In the genomic region with DNA sequence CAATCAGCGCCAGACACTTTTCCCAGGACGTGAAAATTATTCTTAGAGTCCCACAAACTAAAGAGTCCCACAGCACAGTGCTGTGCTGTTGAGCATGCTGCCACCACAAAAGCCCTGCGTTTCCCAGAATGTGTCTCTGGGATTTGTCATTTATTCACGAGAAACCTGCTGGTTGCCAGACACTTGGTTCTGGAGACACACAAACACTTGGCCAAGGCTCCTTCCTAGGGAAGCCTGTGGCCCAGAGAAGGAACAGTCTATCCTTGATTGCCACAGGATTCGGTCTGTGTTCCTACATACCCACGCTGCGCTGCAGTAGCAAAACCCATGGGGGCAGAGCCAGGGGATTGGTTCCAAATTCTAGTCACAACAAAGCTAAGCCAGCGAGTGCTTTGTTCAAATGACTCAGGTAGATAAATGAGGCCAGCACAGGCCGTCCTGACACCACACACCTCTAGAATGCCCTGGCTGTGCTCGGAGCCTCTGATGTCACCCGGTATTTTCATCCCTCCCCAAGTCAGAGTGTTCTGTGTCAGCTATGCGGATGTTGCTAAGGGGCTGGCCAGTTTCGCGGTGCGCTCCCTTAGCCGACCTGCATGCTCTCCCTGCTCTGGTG, we compare ENCODE assay signal across 8 mouse cellular contexts.
DNase-seq lines count a peak whose midpoint lies in the region; ATAC-seq and TF ChIP-seq lines count a peak whose summit lies in the region.

No protein-coding gene starts in this region.

- ATAC-seq in frontal cortex, adult (ENCODE audit: low TSS enrichment) = peak; percentile 82
- no peak for ATAC-seq in intestine, postnatal 0 days

- 61% methylated on average over 16 of the region's 16 CpGs for WGBS in intestine, postnatal 0 days

- no peaks in the 10 kb centered on the region for H3K4me1 ChIP-seq in intestine, postnatal 0 days (replicated peaks; ENCODE audit: control insufficient read depth, insufficient read depth, low read length)

- H3K4me2 ChIP-seq in intestine, postnatal 0 days (replicated peaks; ENCODE audit: low read depth) = peak overlapping the region; percentile 28; the same call in 1 of the 2 replicates

- H3K4me3 ChIP-seq in intestine, postnatal 0 days (ENCODE audit: low read depth, low read length) = no peak overlapping the region

- no peak for TF ChIP-seq CTCF in intestine, postnatal 0 days (IDR thresholded peaks at IDR 0.05; ENCODE audit: low read depth)

- no peak overlapping the region for H3K27ac ChIP-seq in intestine, postnatal 0 days (ENCODE audit: low read depth, low read length)

- no peaks in the 10 kb centered on the region for H3K36me3 ChIP-seq in intestine, postnatal 0 days (ENCODE audit: control insufficient read depth, insufficient read depth)

- no peak for DNase-seq in frontal cortex, postnatal 25 days (ENCODE audit: low spot score in 2 of 2)
- DNase-seq in right cerebral cortex, adult 2 months (ENCODE audit: low spot score in 2 of 2) = peak; percentile 20 to 49
- no peak for DNase-seq in right cerebral cortex, postnatal 25 days
- peak; percentile 3 for DNase-seq in retina, embryonic 14.5 days (ENCODE audit: low spot score)
- DNase-seq in urinary bladder, adult 18-20 months (ENCODE audit: low spot score in 2 of 2) = no peak
- DNase-seq in adrenal gland, adult 2 months = no peak

- H3K9ac ChIP-seq in intestine, postnatal 0 days (ENCODE audit: low read depth, low read length) = no peak overlapping the region

- H3K27me3 ChIP-seq in intestine, postnatal 0 days (replicated peaks; ENCODE audit: control insufficient read depth, insufficient read depth, low read length) = 0 out of 2 replicates have a peak, but pooled peaks cover 3% of the 10 kb centered on the region

- H3K9me3 ChIP-seq in intestine, postnatal 0 days (ENCODE audit: control insufficient read depth) = no peaks in the 10 kb centered on the region

Comparison
In these comparisons a context has a peak if more than half of its experiments do, and no peak if none do; other contexts are left out.
1. DNase-seq: peak in right cerebral cortex, adult 2 months (2 of 2) and retina, embryonic 14.5 days (single experiment); none in frontal cortex, postnatal 25 days (0 of 2), right cerebral cortex, postnatal 25 days (single experiment), urinary bladder, adult 18-20 months (0 of 2) and adrenal gland, adult 2 months (single experiment).